Mouse (Mus musculus): ENCODE measurements around the gene Thnsl2.

DNA sequence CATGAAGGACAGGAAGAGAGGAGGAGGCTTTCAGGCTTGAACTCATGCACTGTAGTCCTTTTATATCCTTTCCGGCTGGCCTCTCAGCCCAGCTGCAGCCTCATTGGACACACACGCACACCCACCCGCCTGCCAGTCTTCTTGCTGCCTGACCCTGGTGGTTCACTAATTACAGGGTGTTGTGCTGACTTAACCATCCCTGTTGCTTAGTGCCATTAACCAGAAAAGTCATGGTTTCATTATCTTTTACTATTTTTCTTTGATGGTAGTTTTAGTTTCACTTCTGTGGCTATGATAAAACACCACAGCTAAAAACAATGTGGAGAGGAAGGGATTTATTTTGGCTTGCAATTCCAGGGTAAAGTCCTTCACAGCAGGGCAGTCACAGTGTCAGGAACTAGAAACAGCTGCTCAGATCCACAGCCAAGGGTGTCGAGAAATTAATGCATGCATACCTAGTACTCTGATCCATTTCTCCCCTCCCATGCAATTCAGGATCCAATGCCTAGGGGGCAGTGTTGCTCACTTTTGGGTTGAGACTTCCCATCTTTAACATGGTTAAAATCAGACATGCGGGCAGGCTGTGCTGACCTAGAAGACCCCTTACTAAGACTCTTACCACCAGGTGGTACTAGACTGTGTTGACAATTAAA is 12.6 kb upstream of the Thnsl2 start:
- no peak for TF ChIP-seq POLR2A (IDR thresholded peaks at IDR 0.05; ENCODE audit: insufficient read depth, low read depth, low read length)
- peak; percentile 60 for TF ChIP-seq CTCF (IDR thresholded peaks at IDR 0.05)
- TF ChIP-seq EP300 (IDR thresholded peaks at IDR 0.05; ENCODE audit: insufficient read depth, low read depth, low read length): no peak
